Mouse (Mus musculus) adrenal gland, adult 18-20 months (tissue): ENCODE data around the gene Rab19. TPM values are rescaled to one million over a fixed set of nuclear protein-coding genes. Genes with fewer than 3 reads are reported as not detected.
"Not testable (repeated sequence)": the region's sequence is repeated elsewhere in the genome, so short reads cannot be mapped to it uniquely, and the experiment has no call there.

ENCODE experiments used
- DNase-seq, 2 experiments: peaks; one replicate each; pipeline ENCODE4 v3.0.0; 2021 to 2022; ENCODE audit warnings: low spot score in 2 of 2
- total RNA-seq, 2 experiments: library from RNA; stranded (reverse); gene quantifications; 1 replicate in 1 of 2; 2 replicates in 1 of 2; pipeline ENCODE4 v1.2.3; 2021

Gene Rab19
- total RNA-seq, 2 experiments from 2014 or later, result not detected

- DNase-seq, result no peak
These were observed 48.2 kb downstream of the Rab19 start for GRCm38 (mm10) chr6:39429007-39429788.

GRCm38 (mm10) chr6:39430722-39431121 is 49.7 kb downstream of the Rab19 start:
- DNase-seq, result no peak

- DNase-seq, result no peak
These were observed 52.2 kb downstream of the Rab19 start for GRCm38 (mm10) chr6:39433174-39433573.

GRCm38 (mm10) chr6:39433701-39434100 is 52.7 kb downstream of the Rab19 start:
- DNase-seq, result no peak

- DNase-seq, result no peak
These were observed 53.3 kb downstream of the Rab19 start for GRCm38 (mm10) chr6:39434111-39434885.

GRCm38 (mm10) chr6:39434886-39435492 is 54.0 kb downstream of the Rab19 start:
- DNase-seq, result no peak

GRCm38 (mm10) chr6:39435875-39436274 is 54.9 kb downstream of the Rab19 start:
- DNase-seq, result no peak

- not testable (repeated sequence) for DNase-seq
These were observed 56.5 kb downstream of the Rab19 start for GRCm38 (mm10) chr6:39437519-39437918.

Other genes starting within 250 kb of the Rab19 start
- gene Kdm7a, start 174.4 kb upstream of the Rab19 start, total RNA-seq, result 10 to 100 TPM; 11.6 to 12.9 TPM
- gene Slc37a3, start 3.5 kb upstream of the Rab19 start, total RNA-seq, result 10 to 100 TPM; 33.1 to 35.8 TPM
- gene Mkrn1, start 39.3 kb downstream of the Rab19 start, total RNA-seq, result 10 to 100 TPM; 64.0 to 72.7 TPM
- 10 to 100 TPM in 1 of 2 experiments, 1 to 10 TPM in 1; 6.2 to 10.8 TPM for gene Dennd2a, start 176.7 kb downstream of the Rab19 start, total RNA-seq
- gene Adck2, start 192.7 kb downstream of the Rab19 start, total RNA-seq, result 10 to 100 TPM; 24.1 to 24.2 TPM
- under 1 TPM in 1 of 2 experiments, not detected in 1; 0.89 TPM for gene Gm42420, start 204.6 kb downstream of the Rab19 start, total RNA-seq
- 100 to 1,000 TPM; 200 to 263 TPM for gene Ndufb2, start 211.4 kb downstream of the Rab19 start, total RNA-seq